Mouse (Mus musculus): ENCODE data around the gene Slco1c1. TPM values are rescaled to one million over a fixed set of nuclear protein-coding genes. Genes with fewer than 3 reads are reported as not detected.

Gene Slco1c1
- polyA plus RNA-seq, 1 experiment from 2014 or later = 15.7 TPM

DNA sequence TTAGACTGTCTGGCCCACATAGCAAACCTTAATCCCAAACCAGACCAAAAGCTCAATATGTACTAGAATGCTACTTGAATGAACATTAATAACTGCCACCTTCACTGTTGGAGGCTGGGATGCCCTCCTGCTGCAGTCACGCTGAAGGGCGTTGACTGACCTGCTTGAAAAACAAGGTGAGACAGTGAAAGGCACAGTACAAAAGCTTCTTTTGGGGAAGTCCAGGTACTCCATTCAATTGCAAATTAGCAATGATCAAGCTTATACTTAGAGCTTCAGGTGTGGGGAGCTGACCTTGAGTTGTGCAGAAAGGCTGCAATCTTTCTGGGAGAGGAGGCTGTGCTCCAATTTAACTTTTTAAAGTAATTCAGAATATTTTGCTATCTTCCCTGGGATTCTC is 72.9 kb downstream of the Slco1c1 start:
- Histone ChIP-seq H3K9ac (no peak overlapping the region), H3K4me3 (no peak overlapping the region)

DNA sequence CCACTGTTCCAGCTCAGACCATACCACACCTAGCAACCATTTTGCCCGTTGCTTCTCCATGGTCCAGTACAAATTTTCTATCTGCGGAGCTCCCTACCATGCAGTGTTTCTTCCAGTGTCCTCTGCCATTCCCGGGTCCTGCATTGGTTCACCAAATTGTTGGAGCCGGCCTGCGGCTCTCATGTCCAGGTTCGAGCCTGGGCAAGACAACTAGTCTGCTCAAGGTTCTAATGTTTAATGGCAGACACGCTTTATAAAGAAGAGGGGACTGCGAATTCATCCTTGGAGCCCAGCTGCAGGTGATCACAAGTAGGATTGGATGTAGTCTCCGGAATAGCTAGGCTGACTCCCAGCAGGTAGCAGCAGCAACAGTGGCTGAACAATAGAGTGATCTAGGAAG is 76.8 kb downstream of the Slco1c1 start:
- 63% methylated on average over 9 of the region's 9 CpGs for WGBS
- ATAC-seq (replicated peaks) = no peak
- H3K9ac ChIP-seq = no peak overlapping the region
- peaks cover 2% of the 10 kb centered on the region; the same call in 1 of the 2 replicates for H3K9me3 ChIP-seq
- no peaks in the 10 kb centered on the region for H3K27me3 ChIP-seq (replicated peaks)
- H3K4me1 ChIP-seq = no peaks in the 10 kb centered on the region
- H3K4me2 ChIP-seq = no peak overlapping the region
- no peak overlapping the region for H3K27ac ChIP-seq
- H3K36me3 ChIP-seq (replicated peaks) = no peaks in the 10 kb centered on the region
- H3K4me3 ChIP-seq = no peak overlapping the region

More for the DNA sequence above, 72.9 kb downstream of the Slco1c1 start:
- Histone ChIP-seq H3K4me1 (no peaks in the 10 kb centered on the region), H3K4me2 (no peak overlapping the region), H3K27ac (no peak overlapping the region), H3K27me3 (replicated peaks) (no peaks in the 10 kb centered on the region), H3K36me3 (replicated peaks) (no peaks in the 10 kb centered on the region), H3K9me3 (peaks cover 2% of the 10 kb centered on the region; the same call in 1 of the 2 replicates)
- WGBS = 92% methylated on average over 2 of the region's 2 CpGs
- no peak for ATAC-seq (replicated peaks)

DNA sequence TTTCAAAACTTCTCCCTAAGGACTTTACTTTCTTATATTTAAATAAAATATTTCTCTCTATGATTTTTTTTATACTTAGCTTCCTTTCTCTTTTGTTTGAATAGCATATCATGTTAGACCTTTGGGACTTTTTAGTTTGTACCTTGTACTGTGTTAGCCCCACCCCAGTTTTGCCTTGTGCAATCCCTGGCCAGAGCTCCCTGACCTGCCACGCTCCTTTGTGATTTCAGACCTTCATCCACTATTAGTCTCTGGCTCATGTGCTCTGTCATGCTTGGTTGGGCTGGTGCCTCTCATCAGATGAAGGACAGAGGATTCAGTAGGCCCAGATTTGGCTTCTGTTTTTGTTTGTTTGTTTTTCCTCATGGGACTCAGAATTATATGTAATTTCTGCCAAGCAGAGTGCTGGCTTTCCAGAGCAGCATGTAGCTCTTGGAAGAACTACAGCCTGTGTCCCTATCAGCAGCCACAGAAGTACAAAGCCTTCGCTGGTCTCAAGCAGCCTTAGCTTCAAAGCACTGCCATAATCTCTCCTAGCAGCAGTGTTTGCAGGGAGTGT is 86.6 kb downstream of the Slco1c1 start:
- Histone ChIP-seq H3K9me3 (no peaks in the 10 kb centered on the region), H3K4me3 (no peak overlapping the region), H3K4me1 (no peaks in the 10 kb centered on the region), H3K9ac (no peak overlapping the region), H3K27ac (no peak overlapping the region), H3K4me2 (no peak overlapping the region), H3K36me3 (replicated peaks) (no peaks in the 10 kb centered on the region), H3K27me3 (replicated peaks) (no peaks in the 10 kb centered on the region)
- no peak for ATAC-seq (replicated peaks)
- 60% methylated on average over 2 of the region's 2 CpGs for WGBS

DNA sequence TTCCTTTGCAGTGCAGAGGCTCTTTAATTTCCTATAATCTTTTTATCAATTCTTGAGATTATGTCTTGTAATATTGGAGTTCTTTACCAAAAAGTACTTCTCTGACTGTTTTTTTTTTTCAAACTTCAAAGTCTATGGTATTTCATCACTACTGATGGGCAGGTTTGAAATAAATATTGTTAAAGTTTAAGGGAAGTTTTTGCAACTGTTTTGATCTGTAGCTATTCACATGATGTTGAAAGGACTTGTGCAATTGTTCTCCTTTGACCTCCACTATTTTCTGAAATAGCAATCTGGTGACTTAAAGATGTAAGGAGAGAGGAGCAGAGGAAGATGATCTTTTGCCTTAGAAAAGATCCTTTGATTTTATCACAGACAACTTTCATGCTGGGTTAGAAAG is 89.8 kb downstream of the Slco1c1 start:
- no peaks in the 10 kb centered on the region for H3K4me1 ChIP-seq
- H3K9me3 ChIP-seq = no peaks in the 10 kb centered on the region
- no peak overlapping the region for H3K4me3 ChIP-seq
- H3K4me2 ChIP-seq = no peak overlapping the region
- no peak for ATAC-seq (replicated peaks)
- H3K27me3 ChIP-seq (replicated peaks) = no peaks in the 10 kb centered on the region
- H3K27ac ChIP-seq = no peak overlapping the region
- H3K36me3 ChIP-seq (replicated peaks) = no peaks in the 10 kb centered on the region
- H3K9ac ChIP-seq = no peak overlapping the region

DNA sequence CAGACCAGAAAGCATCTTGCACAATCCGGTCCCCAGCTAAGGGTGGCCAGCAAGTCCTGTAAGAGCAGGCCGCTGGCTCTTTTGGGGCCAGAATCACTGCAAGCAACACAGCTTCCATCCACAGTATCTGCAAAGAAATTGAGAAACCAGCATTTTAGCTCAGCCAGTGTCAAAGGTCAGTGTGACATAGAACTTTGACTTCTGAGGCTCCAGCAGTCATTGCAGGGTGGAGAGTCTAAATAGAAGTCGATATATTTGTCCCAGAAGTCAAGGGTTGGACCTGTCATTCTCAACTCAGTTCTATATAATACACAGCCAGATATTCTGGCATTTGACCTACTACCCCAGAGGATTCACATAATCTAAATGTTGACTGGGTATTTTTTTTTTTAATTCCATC is 91.2 kb downstream of the Slco1c1 start:
- ATAC-seq (replicated peaks) = no peak
- Histone ChIP-seq H3K4me3 (no peak overlapping the region), H3K27me3 (replicated peaks) (no peaks in the 10 kb centered on the region), H3K27ac (no peak overlapping the region), H3K4me2 (no peak overlapping the region), H3K9me3 (no peaks in the 10 kb centered on the region), H3K9ac (no peak overlapping the region), H3K4me1 (no peaks in the 10 kb centered on the region), H3K36me3 (replicated peaks) (no peaks in the 10 kb centered on the region)
- WGBS = 89% methylated on average over 3 of the region's 3 CpGs

Other genes with a start within 250 kb of the Slco1c1 start
- gene Slco1b2, start 105.2 kb downstream of the Slco1c1 start, polyA plus RNA-seq (2015; fragmentation: Nextera tagmentation; extraction: Ambion mirVana) = not detected in 2 replicates
- gene Gm5724, start 249.4 kb downstream of the Slco1c1 start, polyA plus RNA-seq (2015; fragmentation: Nextera tagmentation; extraction: Ambion mirVana) = not detected in 2 replicates